Comparison of ENCODE assay signal across 8 mouse cellular contexts in genomic region chr11:32580305-32580947, GRCm38 (mm10). TPM values are rescaled to one million over a fixed set of nuclear protein-coding genes. Genes with fewer than 3 reads are reported as not detected.
DNase-seq lines count a peak whose midpoint lies in the region; ATAC-seq and TF ChIP-seq lines count a peak whose summit lies in the region.

No protein-coding gene starts in this region.

- no peaks in the 10 kb centered on the region for H3K36me3 ChIP-seq in heart, embryonic 15.5 days
- no peaks in the 10 kb centered on the region for H3K36me3 ChIP-seq in heart, embryonic 10.5 days
- peaks cover 13 to 83% of the 10 kb centered on the region in 2 experiments for H3K36me3 ChIP-seq in CH12.LX (replicated peaks in 1 of 2; ENCODE audit: control insufficient read depth in 1 of 2, insufficient read depth in 1 of 2, low read length in 1 of 2)
- H3K36me3 ChIP-seq in forebrain, embryonic 11.5 days (ENCODE audit: control insufficient read depth, insufficient read depth, low read length): no peaks in the 10 kb centered on the region
- H3K36me3 ChIP-seq in midbrain, postnatal 0 days (ENCODE audit: insufficient read depth, low read length): no peaks in the 10 kb centered on the region

- no peak overlapping the region for H3K9ac ChIP-seq in heart, embryonic 15.5 days
- H3K9ac ChIP-seq in CH12.LX (ENCODE audit: insufficient read depth, low read depth): no peak overlapping the region
- H3K9ac ChIP-seq in forebrain, embryonic 11.5 days (ENCODE audit: low read length): no peak overlapping the region
- H3K9ac ChIP-seq in midbrain, postnatal 0 days (replicated peaks; ENCODE audit: low read length, poor library complexity, severe bottlenecking): no peak overlapping the region

- dilution Hi-C loops in CH12.LX (cut with MboI; ENCODE audit: extremely low pct_ligation_motif_present, extremely low pct_unique_long_range_greater_than_20kb, low sequenced_read_pairs): no loop called here

- H3K27ac ChIP-seq in heart, embryonic 15.5 days: no peak overlapping the region
- H3K27ac ChIP-seq in heart, embryonic 10.5 days: no peak overlapping the region
- H3K27ac ChIP-seq in CH12.LX (ENCODE audit: insufficient read depth, low read depth): no peak overlapping the region
- no peak overlapping the region for H3K27ac ChIP-seq in forebrain, embryonic 11.5 days (ENCODE audit: low read depth, low read length)
- no peak overlapping the region for H3K27ac ChIP-seq in midbrain, postnatal 0 days (ENCODE audit: low read depth, low read length)

- no peak for TF ChIP-seq POLR2A in CH12.LX (IDR thresholded peaks at IDR 0.05; ENCODE audit: low read depth, low read length)

- H3K4me3 ChIP-seq in heart, embryonic 15.5 days: no peak overlapping the region
- no peak overlapping the region for H3K4me3 ChIP-seq in heart, embryonic 10.5 days
- peak overlapping the region in 1 of 3 experiments; percentile 39 for H3K4me3 ChIP-seq in CH12.LX (replicated peaks in 1 of 3; ENCODE audit: low read depth in 2 of 3, low read length in 2 of 3, poor library complexity in 1 of 3)
- H3K4me3 ChIP-seq in forebrain, embryonic 11.5 days (ENCODE audit: low read depth, low read length): no peak overlapping the region
- H3K4me3 ChIP-seq in midbrain, postnatal 0 days (ENCODE audit: low read depth, low read length): no peak overlapping the region

- TF ChIP-seq RAD21 in CH12.LX (IDR thresholded peaks at IDR 0.05; ENCODE audit: low read depth, low read length): no peak

- TF ChIP-seq CTCF in CH12.LX (conservative IDR thresholded peaks at IDR 0.05 in 1 of 2, IDR thresholded peaks at IDR 0.05 in 1 of 2; ENCODE audit: low read depth in 2 of 2, low read length in 2 of 2): no peak
- TF ChIP-seq CTCF in midbrain, postnatal 0 days (IDR thresholded peaks at IDR 0.05): no peak

- in situ Hi-C loops in CH12.LX (cut with MboI; ENCODE audit: low pct_ligation_motif_present, low pct_unique_long_range_greater_than_20kb, low sequenced_read_pairs): no loop called here

- DNase-seq in heart, embryonic 10.5 days (ENCODE audit: low spot score): no peak
- DNase-seq in CH12.LX (ENCODE audit: extremely low read depth) (peak; percentile 92), liver (peak; percentile 63)
- DNase-seq in forebrain, embryonic 11.5 days (ENCODE audit: low spot score): no peak
- DNase-seq in midbrain, postnatal 0 days (ENCODE audit: low spot score): no peak
- peak; percentile 72 for DNase-seq in thymus, postnatal 4 days
- no peak for DNase-seq in cerebellum, adult 18-20 months

- no peak for TF ChIP-seq EP300 in CH12.LX (IDR thresholded peaks at IDR 0.05; ENCODE audit: low read length)

- no peaks in the 10 kb centered on the region for H3K4me1 ChIP-seq in heart, embryonic 15.5 days (replicated peaks)
- peaks cover 7% of the 10 kb centered on the region for H3K4me1 ChIP-seq in heart, embryonic 10.5 days
- peaks cover 0 to 44% of the 10 kb centered on the region in 2 experiments; a peak in 2 of 4 replicates for H3K4me1 ChIP-seq in CH12.LX (ENCODE audit: control insufficient read depth in 1 of 2, insufficient read depth in 2 of 2)
- H3K4me1 ChIP-seq in forebrain, embryonic 11.5 days (replicated peaks; ENCODE audit: control insufficient read depth, insufficient read depth, low read length): no peaks in the 10 kb centered on the region
- H3K4me1 ChIP-seq in midbrain, postnatal 0 days (ENCODE audit: insufficient read depth, low read length): no peaks in the 10 kb centered on the region

- WGBS in heart, embryonic 15.5 days: 81% methylated on average over 16 of the region's 16 CpGs
- WGBS in heart, embryonic 10.5 days: 73% methylated on average over 16 of the region's 16 CpGs
- 68% methylated on average over 16 of the region's 16 CpGs for WGBS in forebrain, embryonic 11.5 days
- 78% methylated on average over 16 of the region's 16 CpGs for WGBS in midbrain, postnatal 0 days

- H3K79me2 ChIP-seq in CH12.LX (replicated peaks; ENCODE audit: control insufficient read depth, extremely low read depth, insufficient read depth, poor library complexity, severe bottlenecking): no peaks in the 10 kb centered on the region

- ATAC-seq in heart, embryonic 15.5 days (replicated peaks; ENCODE audit: insufficient number of reproducible peaks, insufficient read depth, low FRiP score, low read depth): peak; percentile 54; the same call in 1 of the 2 replicates
- ATAC-seq in forebrain, embryonic 11.5 days (replicated peaks; ENCODE audit: low FRiP score): peak; percentile 58; the same call in 1 of the 2 replicates
- ATAC-seq in midbrain, postnatal 0 days (ENCODE audit: low FRiP score): peak; percentile 88

- no peaks in the 10 kb centered on the region for H3K27me3 ChIP-seq in heart, embryonic 15.5 days
- H3K27me3 ChIP-seq in heart, embryonic 10.5 days (ENCODE audit: insufficient read depth, poor library complexity, severe bottlenecking): no peaks in the 10 kb centered on the region; the same call in 1 of the 2 replicates
- H3K27me3 ChIP-seq in CH12.LX (replicated peaks): no peaks in the 10 kb centered on the region
- H3K27me3 ChIP-seq in forebrain, embryonic 11.5 days (ENCODE audit: control insufficient read depth, insufficient read depth, low read length): no peaks in the 10 kb centered on the region
- H3K27me3 ChIP-seq in midbrain, postnatal 0 days (ENCODE audit: insufficient read depth, low read length): no peaks in the 10 kb centered on the region

- no peaks in the 10 kb centered on the region for H3K9me3 ChIP-seq in heart, embryonic 15.5 days (replicated peaks)
- no peaks in the 10 kb centered on the region for H3K9me3 ChIP-seq in heart, embryonic 10.5 days
- H3K9me3 ChIP-seq in CH12.LX (replicated peaks; ENCODE audit: low read length): no peaks in the 10 kb centered on the region
- H3K9me3 ChIP-seq in forebrain, embryonic 11.5 days (ENCODE audit: control insufficient read depth, low read length): no peaks in the 10 kb centered on the region
- no peaks in the 10 kb centered on the region for H3K9me3 ChIP-seq in midbrain, postnatal 0 days (ENCODE audit: low read length)

- H3K4me2 ChIP-seq in heart, embryonic 15.5 days: no peak overlapping the region
- H3K4me2 ChIP-seq in CH12.LX (ENCODE audit: insufficient read depth, low read depth, poor library complexity, severe bottlenecking): no peak overlapping the region
- H3K4me2 ChIP-seq in forebrain, embryonic 11.5 days (ENCODE audit: low read depth, low read length, severe bottlenecking): no peak overlapping the region
- H3K4me2 ChIP-seq in midbrain, postnatal 0 days (ENCODE audit: low read depth, low read length, poor library complexity, severe bottlenecking): no peak overlapping the region

TF ChIP-seq in CH12.LX, 34 proteins besides CTCF, POLR2A, EP300 and RAD21 (continues in another document):
- no peak for TF ChIP-seq MEF2A (IDR thresholded peaks at IDR 0.05; ENCODE audit: borderline replicate concordance, low read depth, low read length)
- no peak for TF ChIP-seq MAFK (IDR thresholded peaks at IDR 0.05; ENCODE audit: insufficient replicate concordance, low read length)
- TF ChIP-seq ZKSCAN1 (IDR thresholded peaks at IDR 0.05; ENCODE audit: borderline replicate concordance, low read depth, low read length): no peak
- no peak for TF ChIP-seq KAT2A (IDR thresholded peaks at IDR 0.05; ENCODE audit: insufficient replicate concordance, low read length)
- TF ChIP-seq HCFC1 (IDR thresholded peaks at IDR 0.05; ENCODE audit: low read depth, low read length): peak; percentile 43
- TF ChIP-seq POLR2AphosphoS2 (IDR thresholded peaks at IDR 0.05; ENCODE audit: low read depth, low read length): no peak
- no peak for TF ChIP-seq JUND (conservative IDR thresholded peaks at IDR 0.05; ENCODE audit: low read depth, low read length)
- TF ChIP-seq SIN3A (IDR thresholded peaks at IDR 0.05; ENCODE audit: low read length): peak; percentile 38; the same call in 1 of the 2 replicates
- TF ChIP-seq CHD2 (IDR thresholded peaks at IDR 0.05; ENCODE audit: low read length): peak; percentile 41; the same call in 1 of the 2 replicates
- no peak for TF ChIP-seq ZC3H11A (IDR thresholded peaks at IDR 0.05; ENCODE audit: low read depth, low read length)
- TF ChIP-seq MAX (IDR thresholded peaks at IDR 0.05; ENCODE audit: low read length): no peak
- TF ChIP-seq TBP (conservative IDR thresholded peaks at IDR 0.05; ENCODE audit: low read depth, low read length): no peak
- TF ChIP-seq E2F4 (IDR thresholded peaks at IDR 0.05; ENCODE audit: insufficient replicate concordance, low read depth, low read length): no peak
- TF ChIP-seq MYC (IDR thresholded peaks at IDR 0.05; ENCODE audit: low read depth, low read length): no peak
- peak; percentile 81 for TF ChIP-seq ELF1 (IDR thresholded peaks at IDR 0.05; ENCODE audit: low read depth, low read length)
- TF ChIP-seq JUN (IDR thresholded peaks at IDR 0.05; ENCODE audit: insufficient read depth, low read depth, low read length): no peak
- TF ChIP-seq PAX5 (IDR thresholded peaks at IDR 0.05; ENCODE audit: low read length): no peak
- no peak for TF ChIP-seq ETS1 (conservative IDR thresholded peaks at IDR 0.05; ENCODE audit: low read depth, low read length)
- peak; percentile 58 for TF ChIP-seq USF2 (conservative IDR thresholded peaks at IDR 0.05; ENCODE audit: low read depth, low read length)
- TF ChIP-seq MAZ (IDR thresholded peaks at IDR 0.05; ENCODE audit: low read depth, low read length): no peak

RNA-seq across cellular contexts. Expression of gene Stk10, which starts 47.3 kb away (rescaled TPM):
- polyA plus RNA-seq in heart, embryonic 15.5 days (2015; fragmentation: Nextera tagmentation; extraction: Ambion mirVana): 2.5 and 4.1 TPM in 2 replicates
- polyA plus RNA-seq in heart, embryonic 10.5 days (2016; fragmentation: Nextera tagmentation; extraction: Ambion mirVana): 2.3 and 2.8 TPM in 2 replicates
- 18.6 and 23.2 TPM in 2 replicates for total RNA-seq in CH12.LX (2012; rRNA removed)
- 19.2 and 20.0 TPM in 2 replicates for total RNA-seq in CH12.LX (2014; rRNA removed)
- polyA plus RNA-seq in CH12.LX (2012; ENCODE audit: insufficient read length, low read depth): 37.4 and 40.3 TPM in 2 replicates
- polyA plus RNA-seq in forebrain, embryonic 11.5 days (2014; fragmentation: Nextera tagmentation; extraction: Ambion mirVana): 1.4 and 1.8 TPM in 2 replicates
- 4.7 and 9.4 TPM in 2 replicates for total RNA-seq in midbrain, postnatal 0 days (2014; rRNA removed)
- polyA plus RNA-seq in midbrain, postnatal 0 days (2015; fragmentation: Nextera tagmentation; extraction: Ambion mirVana): 0.87 and 0.99 TPM in 2 replicates

RNA-seq across cellular contexts. Expression of gene Efcab9, which starts 48.5 kb away (rescaled TPM):
- 0.19 and 0.61 TPM in 2 replicates for polyA plus RNA-seq in heart, embryonic 15.5 days (2015; fragmentation: Nextera tagmentation; extraction: Ambion mirVana)
- polyA plus RNA-seq in heart, embryonic 10.5 days (2016; fragmentation: Nextera tagmentation; extraction: Ambion mirVana): 0.36 TPM in 1 of 2 replicates, not detected in the other
- total RNA-seq in CH12.LX (2012; rRNA removed): 0.25 TPM in 1 of 2 replicates, not detected in the other
- not detected in 2 replicates for total RNA-seq in CH12.LX (2014; rRNA removed)
- polyA plus RNA-seq in CH12.LX (2012; ENCODE audit: insufficient read length, low read depth): 1.1 and 1.5 TPM in 2 replicates
- 0.29 TPM in 1 of 2 replicates, not detected in the other for polyA plus RNA-seq in forebrain, embryonic 11.5 days (2014; fragmentation: Nextera tagmentation; extraction: Ambion mirVana)
- total RNA-seq in midbrain, postnatal 0 days (2014; rRNA removed): not detected in 2 replicates
- not detected in 2 replicates for polyA plus RNA-seq in midbrain, postnatal 0 days (2015; fragmentation: Nextera tagmentation; extraction: Ambion mirVana)

Comparison
In these comparisons a context has a peak if more than half of its experiments do, and no peak if none do; other contexts are left out.
1. DNase-seq: peak in CH12.LX (single experiment), liver (single experiment) and thymus, postnatal 4 days (single experiment); none in heart, embryonic 10.5 days (single experiment), forebrain, embryonic 11.5 days (single experiment), midbrain, postnatal 0 days (single experiment) and cerebellum, adult 18-20 months (0 of 2).
2. Peak in every context shown above with its lines, with median percentiles within 50 percentile points of each other: ATAC-seq.